ENCODE assay signal across 11 mouse cellular contexts in genomic region chr2:146063093-146064074, GRCm38 (mm10).
DNase-seq lines count a peak whose midpoint lies in the region; ATAC-seq and TF ChIP-seq lines count a peak whose summit lies in the region.
"Had no signal": no experiment of that assay in that cellular context is flagged by ENCODE, and none has a peak within 500 bp of the region (broad histone marks: within the 10 kb centered on the region; RNA-seq: fewer than 3 reads in every experiment).

No protein-coding gene starts in this region.

- TF ChIP-seq CTCF in liver, embryonic 14.5 days (IDR thresholded peaks at IDR 0.05; ENCODE audit: low read depth): no peak
- no peak for TF ChIP-seq CTCF in midbrain, postnatal 0 days (IDR thresholded peaks at IDR 0.05)
- no peak for TF ChIP-seq CTCF in liver, postnatal 0 days (IDR thresholded peaks at IDR 0.05; ENCODE audit: low read depth)

- H3K36me3 ChIP-seq in liver, embryonic 14.5 days (replicated peaks; ENCODE audit: control insufficient read depth, insufficient read depth, low read depth): no peaks in the 10 kb centered on the region
- H3K36me3 ChIP-seq in liver, embryonic 11.5 days (ENCODE audit: control insufficient read depth, insufficient read depth, low read length): no peaks in the 10 kb centered on the region
- no peaks in the 10 kb centered on the region for H3K36me3 ChIP-seq in embryonic facial prominence, embryonic 11.5 days (replicated peaks; ENCODE audit: control insufficient read depth, insufficient read depth, low read depth, low read length)
- no peaks in the 10 kb centered on the region for H3K36me3 ChIP-seq in hindbrain, embryonic 11.5 days (ENCODE audit: control insufficient read depth, insufficient read depth, low read length)
- no peaks in the 10 kb centered on the region for H3K36me3 ChIP-seq in midbrain, postnatal 0 days (ENCODE audit: insufficient read depth, low read length)
- H3K36me3 ChIP-seq in kidney, embryonic 15.5 days: no peaks in the 10 kb centered on the region
- no peaks in the 10 kb centered on the region for H3K36me3 ChIP-seq in liver, postnatal 0 days (replicated peaks; ENCODE audit: insufficient read depth, low read length)

- no peaks in the 10 kb centered on the region for H3K27me3 ChIP-seq in liver, embryonic 14.5 days (ENCODE audit: control insufficient read depth, insufficient read depth, low read length)
- H3K27me3 ChIP-seq in liver, embryonic 11.5 days (replicated peaks; ENCODE audit: control insufficient read depth, insufficient read depth, low read length): no peaks in the 10 kb centered on the region
- H3K27me3 ChIP-seq in embryonic facial prominence, embryonic 11.5 days (ENCODE audit: control insufficient read depth, insufficient read depth, low read length): no peaks in the 10 kb centered on the region
- no peaks in the 10 kb centered on the region for H3K27me3 ChIP-seq in hindbrain, embryonic 11.5 days (ENCODE audit: control insufficient read depth, insufficient read depth, low read length)
- H3K27me3 ChIP-seq in midbrain, postnatal 0 days (ENCODE audit: insufficient read depth, low read length): 0 out of 2 replicates have a peak, but pooled peaks cover 5% of the 10 kb centered on the region
- 0 out of 2 replicates have a peak, but pooled peaks cover 4% of the 10 kb centered on the region for H3K27me3 ChIP-seq in kidney, embryonic 15.5 days
- no peaks in the 10 kb centered on the region for H3K27me3 ChIP-seq in liver, postnatal 0 days (ENCODE audit: insufficient read depth, low read length)

- no peaks in the 10 kb centered on the region for H3K4me1 ChIP-seq in liver, embryonic 14.5 days (replicated peaks; ENCODE audit: control insufficient read depth in 2 of 2, insufficient read depth in 2 of 2, low read length in 1 of 2)
- H3K4me1 ChIP-seq in liver, embryonic 11.5 days (replicated peaks; ENCODE audit: control insufficient read depth, insufficient read depth, low read length): no peaks in the 10 kb centered on the region
- peaks cover 2% of the 10 kb centered on the region; the same call in 1 of the 2 replicates for H3K4me1 ChIP-seq in embryonic facial prominence, embryonic 11.5 days (ENCODE audit: control insufficient read depth, insufficient read depth, low read length)
- H3K4me1 ChIP-seq in hindbrain, embryonic 11.5 days (replicated peaks; ENCODE audit: control insufficient read depth, insufficient read depth, low read length): peaks cover 13% of the 10 kb centered on the region
- peaks cover 9% of the 10 kb centered on the region; the same call in 1 of the 2 replicates for H3K4me1 ChIP-seq in midbrain, postnatal 0 days (ENCODE audit: insufficient read depth, low read length)
- H3K4me1 ChIP-seq in kidney, embryonic 15.5 days: peaks cover 8% of the 10 kb centered on the region
- H3K4me1 ChIP-seq in liver, postnatal 0 days (ENCODE audit: insufficient read depth): no peaks in the 10 kb centered on the region

- ATAC-seq in liver, embryonic 14.5 days (ENCODE audit: insufficient read depth): 0 out of 2 replicates have a peak, but pooled peaks have one; percentile 21
- no peak for ATAC-seq in liver, embryonic 11.5 days (replicated peaks; ENCODE audit: low FRiP score)
- peak; percentile 22; the same call in 1 of the 2 replicates for ATAC-seq in embryonic facial prominence, embryonic 11.5 days (replicated peaks; ENCODE audit: insufficient number of reproducible peaks, low FRiP score, low TSS enrichment, low read depth)
- ATAC-seq in hindbrain, embryonic 11.5 days (ENCODE audit: low FRiP score): peak; percentile 45
- ATAC-seq in midbrain, postnatal 0 days (ENCODE audit: low FRiP score): 0 out of 2 replicates have a peak, but pooled peaks have one; percentile 40
- ATAC-seq in kidney, embryonic 15.5 days (replicated peaks; ENCODE audit: low FRiP score): no peak
- no peak for ATAC-seq in liver, postnatal 0 days

- no peak overlapping the region for H3K4me3 ChIP-seq in liver, embryonic 14.5 days (ENCODE audit: insufficient read depth in 1 of 2, low read depth in 2 of 2, low read length in 2 of 2)
- H3K4me3 ChIP-seq in liver, embryonic 11.5 days (ENCODE audit: low read depth, low read length): no peak overlapping the region
- H3K4me3 ChIP-seq in embryonic facial prominence, embryonic 11.5 days (ENCODE audit: low read depth, low read length): no peak overlapping the region
- H3K4me3 ChIP-seq in hindbrain, embryonic 11.5 days (ENCODE audit: low read depth, low read length): no peak overlapping the region
- H3K4me3 ChIP-seq in midbrain, postnatal 0 days (ENCODE audit: low read depth, low read length): no peak overlapping the region
- H3K4me3 ChIP-seq in kidney, embryonic 15.5 days (replicated peaks): no peak overlapping the region
- no peak overlapping the region for H3K4me3 ChIP-seq in liver, postnatal 0 days (ENCODE audit: low read depth, low read length)

- no peak for DNase-seq in liver, embryonic 14.5 days (ENCODE audit: low read depth in 3 of 3, low spot score in 3 of 3)
- no peak for DNase-seq in liver, embryonic 11.5 days (ENCODE audit: low spot score)
- DNase-seq in embryonic facial prominence, embryonic 11.5 days (ENCODE audit: low spot score): no peak
- peak; percentile 39 for DNase-seq in hindbrain, embryonic 11.5 days (ENCODE audit: low spot score)
- peak; percentile 56 for DNase-seq in midbrain, postnatal 0 days (ENCODE audit: low spot score)
- DNase-seq in layer of hippocampus, adult 9-11 months: no peak
- no peak for DNase-seq in liver, postnatal 0 days
- DNase-seq: gastrocnemius, postnatal 14 days; kidney, postnatal 4 days; lung, adult 2 months had no signal

- TF ChIP-seq EP300 in liver, embryonic 14.5 days (IDR thresholded peaks at IDR 0.05; ENCODE audit: low read depth): no peak
- no peak for TF ChIP-seq EP300 in liver, postnatal 0 days (IDR thresholded peaks at IDR 0.05; ENCODE audit: low read depth)

- WGBS in liver, embryonic 14.5 days (ENCODE audit: insufficient replicate concordance): 69% methylated on average over 11 of the region's 11 CpGs
- WGBS in liver, embryonic 11.5 days: 78% methylated on average over 11 of the region's 11 CpGs
- WGBS in embryonic facial prominence, embryonic 11.5 days: 38% methylated on average over 11 of the region's 11 CpGs
- 33% methylated on average over 11 of the region's 11 CpGs for WGBS in hindbrain, embryonic 11.5 days
- 28% methylated on average over 11 of the region's 11 CpGs for WGBS in midbrain, postnatal 0 days
- WGBS in kidney, embryonic 15.5 days: 74% methylated on average over 11 of the region's 11 CpGs
- 82% methylated on average over 11 of the region's 11 CpGs for WGBS in liver, postnatal 0 days (ENCODE audit: insufficient replicate concordance)

- no peak overlapping the region for H3K4me2 ChIP-seq in liver, embryonic 14.5 days (ENCODE audit: low read depth)
- H3K4me2 ChIP-seq in liver, embryonic 11.5 days: no peak overlapping the region
- no peak overlapping the region for H3K4me2 ChIP-seq in embryonic facial prominence, embryonic 11.5 days (ENCODE audit: low read depth, low read length)
- H3K4me2 ChIP-seq in hindbrain, embryonic 11.5 days (replicated peaks; ENCODE audit: low read depth, low read length): 0 out of 2 replicates have a peak overlapping the region, but pooled peaks have one; percentile 7
- H3K4me2 ChIP-seq in midbrain, postnatal 0 days (ENCODE audit: low read depth, low read length, poor library complexity, severe bottlenecking): peak overlapping the region; percentile 32; the same call in 1 of the 2 replicates
- H3K4me2 ChIP-seq in kidney, embryonic 15.5 days: no peak overlapping the region
- no peak overlapping the region for H3K4me2 ChIP-seq in liver, postnatal 0 days (ENCODE audit: low read depth, low read length)

- no peaks in the 10 kb centered on the region for H3K9me3 ChIP-seq in liver, embryonic 14.5 days (ENCODE audit: control insufficient read depth, low read length)
- H3K9me3 ChIP-seq in liver, embryonic 11.5 days (ENCODE audit: control insufficient read depth, low read length): no peaks in the 10 kb centered on the region
- no peaks in the 10 kb centered on the region for H3K9me3 ChIP-seq in embryonic facial prominence, embryonic 11.5 days (replicated peaks; ENCODE audit: control insufficient read depth, low read length)
- H3K9me3 ChIP-seq in hindbrain, embryonic 11.5 days (ENCODE audit: control insufficient read depth, low read length): no peaks in the 10 kb centered on the region
- no peaks in the 10 kb centered on the region for H3K9me3 ChIP-seq in midbrain, postnatal 0 days (ENCODE audit: low read length)
- no peaks in the 10 kb centered on the region for H3K9me3 ChIP-seq in kidney, embryonic 15.5 days (replicated peaks)
- H3K9me3 ChIP-seq in liver, postnatal 0 days (ENCODE audit: low read length): no peaks in the 10 kb centered on the region

- no peak overlapping the region for H3K9ac ChIP-seq in liver, embryonic 14.5 days (replicated peaks)
- H3K9ac ChIP-seq in liver, embryonic 11.5 days (ENCODE audit: low read depth, low read length): no peak overlapping the region
- H3K9ac ChIP-seq in embryonic facial prominence, embryonic 11.5 days (replicated peaks; ENCODE audit: low read length): no peak overlapping the region
- H3K9ac ChIP-seq in hindbrain, embryonic 11.5 days (ENCODE audit: low read depth, low read length): 0 out of 2 replicates have a peak overlapping the region, but pooled peaks have one; percentile 27
- H3K9ac ChIP-seq in midbrain, postnatal 0 days (replicated peaks; ENCODE audit: low read length, poor library complexity, severe bottlenecking): no peak overlapping the region
- H3K9ac ChIP-seq in kidney, embryonic 15.5 days: no peak overlapping the region
- no peak overlapping the region for H3K9ac ChIP-seq in liver, postnatal 0 days (replicated peaks)

- no peak overlapping the region for H3K27ac ChIP-seq in liver, embryonic 14.5 days
- H3K27ac ChIP-seq in liver, embryonic 11.5 days (ENCODE audit: low read depth, low read length): no peak overlapping the region
- no peak overlapping the region for H3K27ac ChIP-seq in embryonic facial prominence, embryonic 11.5 days (replicated peaks; ENCODE audit: low read depth, low read length)
- peak overlapping the region; percentile 56; the same call in 1 of the 2 replicates for H3K27ac ChIP-seq in hindbrain, embryonic 11.5 days (ENCODE audit: low read depth, low read length)
- no peak overlapping the region for H3K27ac ChIP-seq in midbrain, postnatal 0 days (ENCODE audit: low read depth, low read length)
- no peak overlapping the region for H3K27ac ChIP-seq in kidney, embryonic 15.5 days
- H3K27ac ChIP-seq in liver, postnatal 0 days (ENCODE audit: low read depth): no peak overlapping the region

Comparison
In these comparisons a context has a peak if more than half of its experiments do, and no peak if none do; other contexts are left out.
1. ATAC-seq: peak in liver, embryonic 14.5 days (single experiment), embryonic facial prominence, embryonic 11.5 days (single experiment), hindbrain, embryonic 11.5 days (single experiment) and midbrain, postnatal 0 days (single experiment); none in liver, embryonic 11.5 days (single experiment), kidney, embryonic 15.5 days (single experiment) and liver, postnatal 0 days (single experiment).
2. DNase-seq: peak in hindbrain, embryonic 11.5 days (single experiment) and midbrain, postnatal 0 days (single experiment); none in liver, embryonic 14.5 days (0 of 3), liver, embryonic 11.5 days (single experiment), embryonic facial prominence, embryonic 11.5 days (single experiment), layer of hippocampus, adult 9-11 months (single experiment) and liver, postnatal 0 days (single experiment).
3. H3K4me2 ChIP-seq: peak in hindbrain, embryonic 11.5 days (single experiment) and midbrain, postnatal 0 days (single experiment); none in liver, embryonic 14.5 days (single experiment), liver, embryonic 11.5 days (single experiment), embryonic facial prominence, embryonic 11.5 days (single experiment), kidney, embryonic 15.5 days (single experiment) and liver, postnatal 0 days (single experiment).